Mouse (Mus musculus): ENCODE measurements at regions not wholly inside any gene's neighbourhood (a gene's known extent, or its start where the extent isn't known, plus 50 kb on each side); places are given as distances from the start of the nearest gene placed in this dataset.
A peak's percentile ranks its signal among the peaks of the same experiment; 100 is the strongest.

DNA sequence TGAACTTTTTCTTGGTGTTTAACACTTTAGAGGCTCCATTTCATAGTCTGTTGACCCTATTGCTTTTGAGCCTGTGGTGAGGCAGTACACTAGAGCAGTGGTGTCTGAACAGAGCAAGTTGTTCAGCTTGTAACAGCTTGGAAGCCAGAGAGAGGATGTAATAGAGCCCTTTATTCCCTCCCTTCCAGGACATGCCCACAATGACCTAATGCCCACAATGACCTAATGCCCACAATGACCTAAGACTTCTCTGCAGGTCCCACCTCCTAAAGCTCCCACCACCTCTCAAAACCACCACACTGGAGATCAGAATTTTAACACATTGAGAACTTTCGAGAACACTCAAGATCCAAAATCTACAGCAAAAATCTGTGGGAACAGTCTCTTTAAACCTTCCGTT is 115.6 kb downstream of the S1pr1 start:
- DNase-seq (ENCODE audit: low read depth, low spot score) (no peak), ATAC-seq (no peak)
- peaks cover 8% of the 10 kb centered on the region for H3K27me3 ChIP-seq
- no peak for TF ChIP-seq CTCF (IDR thresholded peaks at IDR 0.05)
- ChIA-PET CTCF (interaction anchor here (1.3 kb wide), 1 partner anchor 42 kb away, joined by 4 read pairs; no protein-coding TSS in a partner anchor), POLR2A (no interaction called here)
- in situ Hi-C loops (cut with MboI; ENCODE audit: low pct_unique_long_range_greater_than_20kb), result no loop called here

- CTCF ChIA-PET, result interaction anchor here (0.8 to 1.9 kb wide), 5 partner anchors 9 to 51 kb away, joined by 3 to 7 read pairs (median 5); no protein-coding TSS in a partner anchor
- DNase-seq (ENCODE audit: low read depth, low spot score) (peak; percentile 3), ATAC-seq (peak; percentile 63)
- POLR2A ChIA-PET, result no interaction called here
- in situ Hi-C loops (cut with MboI; ENCODE audit: low pct_unique_long_range_greater_than_20kb), result no loop called here
- peak; percentile 92 for TF ChIP-seq CTCF (IDR thresholded peaks at IDR 0.05)
- H3K27me3 ChIP-seq, result peaks cover 8% of the 10 kb centered on the region
These were observed 118.3 kb downstream of the S1pr1 start for GRCm38 (mm10) chr3:115596523-115596922.

GRCm38 (mm10) chr3:115590716-115591115 is 124.2 kb downstream of the S1pr1 start:
- CTCF ChIA-PET, result interaction anchor here (0.7 to 2.0 kb wide), 4 partner anchors 9 to 94 kb away, joined by 3 to 6 read pairs (median 4); no protein-coding TSS in a partner anchor
- in situ Hi-C loops (cut with MboI; ENCODE audit: low pct_unique_long_range_greater_than_20kb), result loop anchor here (5.0 kb wide), 1 partner anchor 52 kb away; no protein-coding TSS in a partner anchor

GRCm38 (mm10) chr3:115588585-115588984 is 126.3 kb downstream of the S1pr1 start:
- ChIA-PET CTCF (no interaction called here), POLR2A (no interaction called here)

More at GRCm38 (mm10) chr3:115590716-115591115, 124.2 kb downstream of the S1pr1 start:
- DNase-seq (ENCODE audit: low read depth, low spot score) (no peak), ATAC-seq (no peak)
- no peak for TF ChIP-seq CTCF (IDR thresholded peaks at IDR 0.05)
- H3K27me3 ChIP-seq, result peaks cover 18% of the 10 kb centered on the region
- POLR2A ChIA-PET, result no interaction called here

DNA sequence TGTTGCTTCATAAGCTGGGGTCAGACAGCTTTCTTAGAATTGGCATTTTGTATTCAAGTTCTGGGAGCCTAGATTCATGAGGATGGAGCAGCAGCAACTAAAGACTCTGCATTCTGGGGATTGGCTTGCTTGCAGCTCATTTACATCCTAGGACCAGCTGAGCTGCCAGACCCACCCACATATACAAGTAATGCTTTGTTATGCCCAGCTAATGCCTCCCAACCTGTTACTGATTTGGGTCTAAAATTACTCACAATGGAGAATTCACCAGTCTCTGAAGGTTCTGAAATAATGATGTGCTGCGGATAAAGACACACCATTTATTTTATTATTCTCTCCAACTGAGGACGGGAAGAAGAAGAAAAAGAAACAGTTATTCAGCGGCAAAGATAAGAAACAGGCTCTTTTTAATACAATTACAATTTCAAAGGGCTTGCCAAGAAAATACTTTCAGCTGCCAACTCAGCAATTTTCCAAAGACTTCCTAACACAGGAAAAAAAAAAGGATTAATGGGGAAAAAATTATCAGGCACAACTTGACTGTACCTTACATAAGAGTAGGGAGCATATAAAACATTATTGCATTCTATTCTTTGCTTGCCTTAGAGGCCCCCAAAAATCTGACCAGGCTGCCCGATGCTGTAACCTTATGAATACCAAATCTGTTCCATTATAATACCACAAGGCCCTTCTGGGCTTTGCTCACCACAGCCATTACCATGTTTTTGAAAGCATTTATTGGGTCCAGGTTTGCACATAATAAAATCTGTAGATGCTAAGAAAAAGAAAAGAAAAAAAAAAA is 134.5 kb downstream of the S1pr1 start:
- TF ChIP-seq CTCF (IDR thresholded peaks at IDR 0.05), result no peak
- no peaks in the 10 kb centered on the region for H3K27me3 ChIP-seq
- CTCF ChIA-PET, result no interaction called here
- no peak for ATAC-seq
- in situ Hi-C loops (cut with MboI; ENCODE audit: low pct_unique_long_range_greater_than_20kb), result no loop called here
- POLR2A ChIA-PET, result no interaction called here
- DNase-seq (ENCODE audit: low read depth, low spot score), result no peak

More at GRCm38 (mm10) chr3:115588585-115588984, 126.3 kb downstream of the S1pr1 start:
- H3K27me3 ChIP-seq, result peaks cover 18% of the 10 kb centered on the region
- in situ Hi-C loops (cut with MboI; ENCODE audit: low pct_unique_long_range_greater_than_20kb), result no loop called here
- ATAC-seq, result no peak
- DNase-seq (ENCODE audit: low read depth, low spot score), result no peak
- no peak for TF ChIP-seq CTCF (IDR thresholded peaks at IDR 0.05)

DNA sequence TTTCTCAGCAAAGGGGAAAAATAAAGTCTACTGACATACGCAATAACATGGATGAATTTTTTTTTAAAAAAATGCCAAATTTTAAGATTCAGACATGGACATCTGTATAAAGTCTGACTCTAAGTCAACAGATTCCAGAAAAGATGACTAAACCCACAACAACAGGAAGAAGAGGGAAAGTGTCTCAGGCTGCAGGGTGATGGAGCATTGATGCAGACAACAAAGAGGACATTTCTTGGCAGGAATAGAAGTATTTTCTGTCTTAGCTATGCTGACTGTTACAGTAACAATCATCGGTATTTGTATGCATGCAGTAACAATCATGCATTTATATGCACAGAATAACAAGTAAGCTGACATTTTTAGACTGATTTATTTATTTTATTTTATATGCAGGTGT is 139.5 kb downstream of the S1pr1 start:
- in situ Hi-C loops (cut with MboI; ENCODE audit: low pct_unique_long_range_greater_than_20kb), result no loop called here
- ChIA-PET POLR2A (no interaction called here), CTCF (no interaction called here)
- ATAC-seq, result no peak
- H3K27me3 ChIP-seq, result no peaks in the 10 kb centered on the region
- no peak for TF ChIP-seq CTCF (IDR thresholded peaks at IDR 0.05)
- DNase-seq (ENCODE audit: low read depth, low spot score), result no peak

DNA sequence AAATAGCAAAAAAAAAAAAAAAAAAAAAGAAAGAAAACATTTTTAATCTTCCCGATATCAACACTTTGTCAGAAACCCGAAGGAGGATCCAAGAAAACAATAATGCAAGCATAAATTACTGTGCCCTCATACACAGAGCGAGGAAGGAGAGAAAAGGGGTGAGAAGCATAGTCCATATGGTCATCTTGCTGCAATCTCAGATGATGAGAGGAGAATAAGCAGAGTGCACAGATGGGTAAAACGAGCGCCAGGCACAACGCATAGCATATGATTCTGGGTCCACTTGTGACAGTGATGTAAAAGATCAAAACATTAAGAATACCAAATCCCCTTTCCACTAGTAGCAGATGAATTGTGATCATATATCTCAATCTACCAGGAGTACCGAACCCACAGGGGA is 152.1 kb downstream of the S1pr1 start:
- in situ Hi-C loops (cut with MboI; ENCODE audit: low pct_unique_long_range_greater_than_20kb), result no loop called here
- peaks cover 7% of the 10 kb centered on the region for H3K27me3 ChIP-seq
- CTCF ChIA-PET, result no interaction called here
- TF ChIP-seq CTCF (IDR thresholded peaks at IDR 0.05), result no peak
- DNase-seq (ENCODE audit: low read depth, low spot score) (no peak), ATAC-seq (no peak)
- POLR2A ChIA-PET, result no interaction called here

- ChIA-PET CTCF (no interaction called here), POLR2A (no interaction called here)
- DNase-seq (ENCODE audit: low read depth, low spot score), result no peak
- ATAC-seq, result no peak
- no peak for TF ChIP-seq CTCF (IDR thresholded peaks at IDR 0.05)
- in situ Hi-C loops (cut with MboI; ENCODE audit: low pct_unique_long_range_greater_than_20kb), result no loop called here
- no peaks in the 10 kb centered on the region for H3K27me3 ChIP-seq
These were observed 159.8 kb downstream of the S1pr1 start for GRCm38 (mm10) chr3:115554809-115555708.

DNA sequence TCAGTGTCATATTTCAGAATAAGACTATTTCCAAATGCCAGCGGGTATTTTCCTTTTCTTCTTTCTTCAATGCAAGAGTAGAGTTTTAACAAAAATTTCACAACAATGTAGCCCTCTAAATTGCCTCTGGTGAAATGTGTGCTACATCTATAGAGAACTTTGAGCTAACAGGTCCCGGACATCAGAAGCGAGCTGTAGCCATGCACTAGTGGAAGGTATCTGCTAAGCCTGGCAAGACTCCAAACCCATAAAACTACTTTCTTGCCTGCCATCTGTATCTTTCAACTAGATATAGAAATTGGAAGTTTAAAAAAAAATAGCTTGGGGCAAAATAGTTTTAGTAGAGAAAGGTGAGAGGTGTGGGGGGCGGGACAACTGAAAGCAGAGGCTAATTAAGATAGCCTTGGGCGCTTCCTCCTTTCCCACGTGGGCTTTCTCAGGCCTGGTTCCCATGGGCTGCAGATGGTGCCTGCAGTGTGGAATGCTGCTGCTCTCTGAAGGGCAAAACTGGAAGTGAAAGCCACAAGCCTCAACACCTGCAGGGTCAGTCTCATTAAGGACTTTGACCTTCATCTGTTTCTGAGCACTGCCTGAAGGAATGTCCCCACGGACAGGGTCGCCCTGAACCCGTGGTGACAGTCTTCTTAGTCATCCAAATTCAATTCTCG is 160.9 kb downstream of the S1pr1 start:
- ChIA-PET POLR2A (no interaction called here), CTCF (interaction anchor here (1.2 kb wide), 1 partner anchor 42 kb away, joined by 3 read pairs; no protein-coding TSS in a partner anchor)
- DNase-seq (ENCODE audit: low read depth, low spot score), result no peak
- no peaks in the 10 kb centered on the region for H3K27me3 ChIP-seq
- ATAC-seq, result no peak
- in situ Hi-C loops (cut with MboI; ENCODE audit: low pct_unique_long_range_greater_than_20kb), result no loop called here
- no peak for TF ChIP-seq CTCF (IDR thresholded peaks at IDR 0.05)

DNA sequence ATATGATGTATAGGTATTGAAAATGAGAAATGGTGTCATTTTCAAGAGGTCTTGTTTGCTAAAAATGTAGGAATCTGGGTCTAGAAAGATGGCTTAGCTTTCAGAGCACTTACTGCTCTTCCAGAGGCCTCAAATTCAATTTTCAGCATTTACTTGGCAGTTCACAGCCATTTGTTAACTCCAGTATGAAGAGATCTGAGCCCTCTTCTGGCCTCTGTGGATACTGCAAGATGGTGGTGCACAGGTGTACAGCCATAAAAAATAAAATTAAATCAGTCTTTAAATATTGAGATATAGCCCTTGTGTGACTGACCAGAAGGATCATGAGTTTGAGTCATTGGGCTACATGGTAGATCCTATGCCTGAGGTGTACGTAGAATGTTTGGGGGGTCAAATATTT is 173.1 kb downstream of the S1pr1 start:
- no peak for ATAC-seq
- H3K27me3 ChIP-seq, result peaks cover 3% of the 10 kb centered on the region
- in situ Hi-C loops (cut with MboI; ENCODE audit: low pct_unique_long_range_greater_than_20kb), result no loop called here
- DNase-seq (ENCODE audit: low read depth, low spot score), result no peak
- ChIA-PET POLR2A (no interaction called here), CTCF (no interaction called here)
- peak; percentile 47 for TF ChIP-seq CTCF (IDR thresholded peaks at IDR 0.05)
